Mouse (Mus musculus) spleen, postnatal 36 days (tissue): ENCODE measurements around the gene Trpm3.

ENCODE experiments used
- DNase-seq, 2 experiments: peaks; one replicate each; pipeline ENCODE4 v3.0.0; 2022; ENCODE audit warnings: low spot score in 2 of 2, mixed read lengths in 1 of 2

Trpm3 gene

DNA sequence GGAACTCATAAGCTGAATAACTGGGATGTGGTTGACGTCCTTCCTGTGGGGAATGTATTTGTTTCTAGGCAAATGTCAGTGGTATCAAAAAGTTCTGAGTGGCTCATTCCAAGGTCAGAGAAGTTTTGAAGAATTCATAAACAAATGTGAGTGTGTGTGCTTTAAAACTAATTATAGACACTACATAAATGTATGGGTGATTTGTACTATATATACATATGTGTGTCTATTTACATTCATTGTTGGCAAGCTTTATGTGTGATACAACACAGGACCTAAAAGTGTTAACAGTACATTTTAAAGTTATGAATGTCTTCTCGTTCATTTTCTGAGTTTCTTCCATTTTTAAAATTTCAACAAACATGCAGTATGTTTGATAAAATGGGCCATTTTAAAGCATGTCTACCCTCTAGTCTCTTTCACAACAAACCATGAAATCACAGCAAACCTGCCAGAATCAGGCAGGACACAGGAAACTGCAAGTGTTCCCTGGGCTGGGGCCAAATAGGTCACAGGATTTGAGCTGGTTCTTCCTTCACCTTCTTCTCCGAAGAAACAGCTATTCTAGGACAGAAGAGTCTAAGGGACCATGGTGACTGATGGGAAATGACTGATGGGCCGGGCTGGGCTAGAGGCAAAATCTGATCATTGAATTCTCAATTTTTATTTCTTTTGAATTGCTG lies 334.3 kb downstream of the Trpm3 start:
- DNase-seq, result no peak

DNA sequence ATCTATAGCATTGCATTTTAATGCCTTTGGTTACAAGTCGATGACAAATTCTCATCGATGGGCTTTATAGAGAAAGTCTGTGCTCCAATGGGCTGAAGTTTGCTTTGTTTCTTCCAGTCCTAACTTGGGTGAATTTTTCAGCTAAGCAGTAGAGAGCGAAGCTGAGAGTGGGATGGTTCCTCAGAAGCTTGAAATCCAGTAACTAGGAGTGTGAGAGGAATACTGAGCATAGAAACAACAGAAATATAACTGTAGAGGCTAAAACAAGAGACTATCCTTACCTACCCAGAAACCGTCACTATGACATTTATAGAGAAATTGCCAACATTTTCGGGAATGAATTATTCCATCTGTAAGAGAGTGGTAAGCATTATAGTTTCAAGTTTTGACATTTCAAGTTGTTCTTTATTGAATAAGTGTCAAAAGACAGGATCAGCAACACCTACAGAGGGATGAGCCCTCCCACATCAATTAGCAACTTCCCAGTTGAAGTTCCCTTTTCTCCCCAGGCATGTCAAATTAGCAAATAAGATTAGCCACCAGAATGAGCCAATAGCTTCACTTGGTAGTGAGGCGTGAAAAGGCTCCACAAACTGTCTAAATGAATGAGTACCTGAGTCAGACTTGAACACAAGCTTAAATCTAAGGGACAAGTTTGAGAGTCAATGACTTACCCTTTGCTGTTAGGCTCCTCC lies 339.6 kb downstream of the Trpm3 start:
- DNase-seq, result no peak

DNA sequence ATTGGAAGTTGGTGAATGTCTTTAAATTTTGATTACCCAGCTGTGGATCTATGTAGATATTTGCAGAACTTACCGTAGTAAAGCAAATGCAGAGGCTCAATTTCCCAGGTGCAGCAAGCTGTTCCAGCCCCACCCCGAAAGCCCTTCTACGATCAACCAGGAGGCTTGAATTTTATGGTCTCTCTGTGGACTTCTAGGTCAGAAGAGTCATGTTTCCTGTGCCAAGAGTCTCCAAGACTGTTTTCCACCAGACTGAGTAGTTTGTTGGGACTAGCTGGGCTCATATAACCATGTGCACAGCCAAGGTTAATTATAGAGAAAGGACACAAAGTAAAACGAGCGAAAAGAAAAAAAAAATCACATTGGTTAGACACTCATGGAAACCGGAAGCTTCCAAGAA lies 364.6 kb downstream of the Trpm3 start:
- no peak for DNase-seq

DNA sequence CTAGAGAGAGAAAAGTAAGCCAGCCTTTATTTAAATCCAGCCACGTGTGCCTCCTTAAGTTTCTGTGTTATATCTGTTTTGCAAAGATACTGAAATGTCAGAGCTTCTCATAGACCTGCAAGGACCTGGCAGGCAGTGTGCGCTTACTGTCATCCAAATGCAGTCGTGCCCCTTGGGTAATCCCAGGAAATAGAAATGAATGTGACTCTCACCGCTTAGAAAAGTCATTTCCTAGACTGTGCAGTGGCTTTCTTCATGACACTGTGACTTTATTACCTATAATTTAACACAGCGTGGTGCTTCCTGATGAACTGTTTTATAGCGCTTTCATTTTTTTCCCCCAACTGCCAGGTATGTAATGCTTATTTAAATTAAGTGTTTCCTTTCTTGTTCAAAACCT lies 379.7 kb downstream of the Trpm3 start:
- no peak for DNase-seq

DNA sequence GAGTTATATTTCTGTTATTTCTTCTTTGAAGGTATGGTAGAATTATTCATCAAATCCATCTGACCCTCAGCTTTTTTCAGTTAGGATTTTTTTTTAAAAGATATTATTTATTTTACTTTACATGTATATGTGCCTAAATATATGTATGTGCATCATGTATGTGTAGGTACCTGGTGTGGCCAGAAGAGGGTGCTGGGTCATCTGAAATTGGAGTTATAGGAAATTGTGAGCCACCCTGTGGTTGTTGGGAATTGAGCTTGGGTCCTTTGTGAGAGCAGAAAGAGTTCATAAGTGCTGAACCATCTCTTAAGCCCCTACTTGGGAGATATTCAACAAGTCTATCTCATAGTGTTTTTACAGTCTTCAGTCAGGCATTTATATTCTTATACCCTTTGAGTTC lies 389.1 kb downstream of the Trpm3 start:
- no peak for DNase-seq

DNA sequence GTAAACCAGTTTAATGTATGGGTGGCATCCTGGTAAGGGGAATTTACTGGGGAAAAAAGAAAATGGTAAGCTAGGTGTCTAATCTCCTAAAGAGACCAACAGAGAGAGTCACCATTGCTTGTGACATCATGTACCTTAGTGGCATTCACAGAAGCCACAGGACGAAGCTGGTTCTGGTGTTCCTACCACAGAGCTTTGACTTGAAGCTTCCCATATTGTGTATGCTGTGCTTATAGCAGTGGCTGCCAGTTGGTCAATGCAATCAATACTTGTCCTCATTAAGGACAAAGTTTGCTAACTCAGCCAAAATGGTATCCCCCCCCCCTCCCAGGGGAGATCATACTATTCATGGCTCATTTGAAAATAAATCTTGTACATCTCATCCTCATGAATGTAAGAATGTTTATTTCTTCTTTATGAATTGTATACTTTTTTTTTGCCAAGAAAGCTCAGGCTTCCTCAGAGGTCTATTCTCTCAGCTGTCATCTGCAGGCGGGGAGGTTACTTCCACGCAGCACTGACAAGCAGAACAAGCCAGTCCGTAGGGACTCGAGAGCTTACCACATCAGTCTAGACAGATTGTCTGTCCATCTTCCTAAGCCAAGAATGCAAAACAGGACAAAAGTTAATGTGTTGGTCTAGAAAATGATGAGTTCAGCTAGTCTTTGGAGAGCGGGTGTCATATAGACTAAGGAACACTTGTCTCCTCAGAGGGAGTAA lies 404.3 kb downstream of the Trpm3 start:
- DNase-seq, result no peak

DNA sequence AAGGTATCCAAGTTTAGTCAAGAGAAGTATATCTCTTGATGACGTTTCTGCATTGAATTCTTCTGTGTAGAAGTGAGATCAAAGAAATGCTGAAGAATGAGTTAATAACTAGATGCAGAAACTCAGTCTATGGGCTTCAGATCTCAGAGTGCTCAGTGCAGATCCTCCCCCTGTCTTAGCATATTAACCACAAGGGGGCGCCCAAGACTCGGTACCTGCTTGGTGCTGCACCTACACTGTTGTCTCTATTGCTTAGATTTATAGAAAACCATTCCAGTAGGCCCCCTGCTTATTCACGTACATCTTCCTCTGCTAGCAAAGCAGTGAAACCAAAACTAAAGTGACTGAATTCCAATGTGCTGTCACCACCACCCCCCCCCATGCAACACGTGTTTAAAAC lies 413.3 kb downstream of the Trpm3 start:
- peak in 1 of 2 experiments; percentile 7 for DNase-seq

DNA sequence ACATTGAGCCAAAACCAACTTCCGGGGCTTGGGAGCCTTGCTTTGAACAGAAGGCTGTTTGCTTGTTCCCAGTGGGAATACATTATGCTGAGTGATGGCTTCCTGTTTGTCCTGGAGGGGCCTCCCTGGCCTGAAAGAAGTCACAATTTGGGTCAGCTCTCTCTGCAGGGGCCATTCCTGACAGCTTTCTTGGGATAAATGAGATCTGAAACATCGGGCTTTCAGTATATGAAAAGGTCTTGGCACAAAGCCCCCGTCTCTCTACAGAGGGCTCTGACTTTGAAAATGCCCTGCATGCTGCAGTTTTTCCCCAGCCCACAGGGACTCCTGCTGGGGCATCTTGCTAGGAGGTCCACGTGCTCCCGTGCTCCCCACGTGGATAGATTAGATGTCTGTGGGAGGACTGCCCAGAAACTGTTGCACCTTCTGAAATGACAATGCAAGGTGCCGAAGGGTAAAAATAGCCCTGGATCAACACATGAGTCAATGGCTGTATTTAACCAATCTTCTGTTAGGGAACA lies 415.6 kb downstream of the Trpm3 start:
- DNase-seq, result peak; percentile 2 to 7

DNA sequence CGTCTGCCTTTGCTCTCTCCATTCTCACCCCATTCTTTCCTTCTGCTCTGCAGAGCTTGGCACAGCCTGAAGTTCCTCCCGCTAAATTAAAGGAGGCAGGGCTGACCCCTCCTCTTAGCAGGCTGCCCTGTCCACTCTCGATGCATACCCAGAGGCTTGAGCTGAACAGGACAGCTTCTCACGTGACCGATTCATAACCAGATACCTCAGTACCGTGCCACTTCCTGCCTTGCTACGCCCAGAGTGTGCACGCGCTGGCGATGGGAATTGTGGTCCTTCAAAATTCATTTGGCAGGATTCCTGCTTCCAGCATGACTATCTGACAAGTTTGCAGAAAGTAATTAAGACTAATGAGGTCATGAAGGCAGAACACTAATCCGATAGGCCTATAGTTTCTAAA lies 433.6 kb downstream of the Trpm3 start:
- no peak for DNase-seq

DNA sequence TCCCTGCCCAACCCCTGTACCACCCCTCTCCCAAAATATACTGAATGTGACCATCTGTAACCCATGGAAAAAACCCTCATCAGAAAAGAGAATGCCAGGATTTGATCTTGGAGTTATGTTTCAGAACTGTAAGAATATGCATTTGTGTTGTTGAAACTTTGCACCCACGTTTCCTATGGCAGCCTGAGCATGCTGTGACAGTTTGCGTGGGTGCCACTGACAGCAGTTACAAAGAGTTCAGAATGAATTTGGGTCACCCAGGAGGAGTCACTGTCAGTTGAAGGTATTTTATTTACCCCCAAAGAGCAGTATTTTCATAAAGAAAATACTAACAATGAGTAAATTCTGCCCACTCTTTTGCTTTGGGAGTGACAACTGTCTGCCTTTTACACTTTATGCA lies 434.0 kb downstream of the Trpm3 start:
- DNase-seq, result no peak

DNA sequence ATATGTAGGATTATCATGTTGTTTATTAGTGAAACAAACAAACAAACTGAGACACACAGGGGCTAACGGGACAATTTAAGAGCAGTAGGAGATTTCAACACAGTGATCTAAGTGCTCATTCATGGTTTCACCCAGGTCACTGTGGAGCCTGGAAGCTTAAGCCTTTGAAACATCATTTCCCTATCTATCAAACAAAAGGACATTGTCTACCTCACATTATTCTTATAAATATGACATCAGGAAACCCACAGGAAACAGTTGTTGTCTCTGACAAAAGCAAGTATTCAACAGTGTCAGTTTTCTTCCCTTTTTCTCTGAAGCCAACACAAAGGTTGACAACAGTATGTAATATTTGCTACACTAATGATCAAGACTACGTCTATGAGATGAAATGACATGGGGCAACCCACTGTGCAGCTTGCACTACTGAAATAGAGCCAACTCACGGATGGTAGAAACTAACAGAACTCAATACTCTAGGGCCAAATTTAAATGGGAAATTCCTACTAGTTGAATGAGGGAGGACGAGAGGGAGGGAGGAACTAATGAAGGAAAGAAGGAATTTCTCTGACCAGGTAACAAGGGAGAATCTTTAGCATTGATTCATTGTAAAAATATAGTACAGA lies 443.4 kb downstream of the Trpm3 start:
- DNase-seq, result no peak

DNA sequence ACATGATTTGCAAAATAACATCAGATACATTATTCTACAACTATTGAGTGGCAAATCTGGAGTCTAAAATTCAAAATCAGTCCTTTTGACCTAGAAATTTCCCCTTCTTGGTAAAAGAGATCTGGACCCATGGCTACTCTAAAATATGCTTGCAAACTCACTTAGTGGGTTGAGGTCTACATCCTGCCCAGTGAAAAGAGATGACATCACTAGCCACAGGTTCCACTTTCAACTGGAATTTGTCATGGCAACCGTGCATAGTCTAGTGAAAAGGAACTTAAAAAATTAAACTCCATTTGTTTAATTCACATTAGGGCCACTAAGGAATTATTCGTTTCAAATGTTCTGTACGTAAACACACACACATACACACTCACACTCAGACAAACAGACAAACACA lies 455.6 kb downstream of the Trpm3 start:
- no peak for DNase-seq

DNA sequence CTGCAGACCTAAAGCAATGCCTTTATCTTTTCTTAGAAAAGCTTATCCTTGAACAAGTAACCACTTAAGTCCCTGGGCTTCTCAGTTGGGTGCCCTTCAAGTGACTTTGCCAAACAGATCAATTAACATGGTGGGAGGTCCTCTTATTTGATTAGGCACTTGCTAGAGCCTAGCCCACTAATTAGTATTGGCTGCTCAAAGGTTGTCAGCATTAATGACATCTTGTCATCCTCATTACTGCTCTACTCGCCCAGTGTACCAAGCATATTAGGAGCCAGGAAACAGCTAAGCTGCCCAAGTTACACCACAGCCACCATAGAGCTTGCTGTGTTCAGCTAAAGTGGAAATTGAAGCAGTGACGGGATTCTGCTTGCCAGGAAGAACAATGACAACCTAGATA lies 456.4 kb downstream of the Trpm3 start:
- DNase-seq, result no peak

DNA sequence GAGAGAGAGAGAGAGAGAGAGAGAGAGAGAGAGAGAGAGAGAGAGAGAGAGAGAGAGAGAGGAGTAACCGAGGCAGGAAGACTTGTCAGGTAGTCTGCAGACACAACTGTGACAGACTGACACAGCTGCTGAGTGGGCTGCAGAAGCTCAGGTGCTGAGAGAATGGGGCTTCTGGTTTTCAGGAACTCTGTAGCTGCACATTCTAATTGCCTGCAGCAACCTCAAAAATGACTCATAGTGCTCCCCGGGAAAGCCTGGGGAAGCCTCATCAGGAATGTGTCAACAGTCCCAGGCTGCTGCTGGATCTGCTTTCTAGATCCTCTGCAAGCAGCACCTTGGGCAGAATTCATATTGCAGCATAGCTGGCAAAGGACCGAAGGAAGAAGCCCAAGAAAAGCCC lies 457.9 kb downstream of the Trpm3 start:
- no peak for DNase-seq

DNA sequence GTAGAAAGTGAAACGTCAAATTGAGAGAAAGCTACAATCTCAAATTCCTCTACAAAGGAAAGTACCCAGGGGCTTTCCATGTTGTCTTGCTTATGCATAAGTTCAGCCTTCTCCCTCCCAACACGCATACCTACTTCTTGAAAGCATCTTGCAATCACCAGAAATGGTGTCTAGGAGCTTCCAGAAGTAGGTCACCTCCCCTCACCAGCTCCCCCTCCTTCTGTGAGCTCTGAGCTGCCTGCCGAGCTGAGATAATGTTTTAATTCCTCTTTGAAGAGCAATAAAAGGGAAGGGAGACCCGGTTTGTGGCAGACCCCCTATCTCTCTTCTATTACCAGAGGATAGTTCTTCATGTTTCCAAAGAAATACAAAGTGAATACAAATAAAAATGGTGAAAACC lies 465.5 kb downstream of the Trpm3 start:
- no peak for DNase-seq

DNA sequence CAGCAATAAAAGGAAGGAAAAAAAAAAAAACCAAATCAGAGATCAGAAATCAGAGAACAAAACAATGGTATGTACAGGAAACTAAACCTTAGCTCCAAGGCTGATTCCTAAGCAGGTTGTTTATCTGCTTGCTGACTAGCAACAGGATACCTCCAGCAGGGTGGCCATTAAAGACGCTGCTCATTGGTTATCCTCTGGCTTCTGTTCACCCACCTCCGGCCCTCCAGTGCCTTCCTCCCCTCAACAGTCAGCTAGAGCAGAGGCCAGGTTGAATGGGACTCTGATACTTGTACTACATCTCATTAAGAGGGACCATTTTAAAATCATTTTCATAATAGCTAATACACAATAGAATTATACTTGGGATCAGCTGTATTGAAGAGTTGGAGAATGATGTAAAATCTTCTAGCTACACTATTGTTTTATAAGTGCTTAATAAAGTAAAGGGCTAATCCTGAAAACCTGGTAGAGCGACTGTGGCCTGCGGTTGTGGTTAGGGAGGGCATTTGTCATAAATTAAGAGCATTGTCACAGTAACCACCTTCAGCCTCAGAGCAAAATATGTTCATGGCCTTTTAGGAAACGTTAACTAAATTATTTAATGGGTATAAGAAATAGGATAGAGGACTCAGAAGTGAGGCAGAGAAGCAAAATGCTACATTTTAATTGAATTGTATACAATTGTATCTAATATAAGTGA lies 469.3 kb downstream of the Trpm3 start:
- no peak for DNase-seq

DNA sequence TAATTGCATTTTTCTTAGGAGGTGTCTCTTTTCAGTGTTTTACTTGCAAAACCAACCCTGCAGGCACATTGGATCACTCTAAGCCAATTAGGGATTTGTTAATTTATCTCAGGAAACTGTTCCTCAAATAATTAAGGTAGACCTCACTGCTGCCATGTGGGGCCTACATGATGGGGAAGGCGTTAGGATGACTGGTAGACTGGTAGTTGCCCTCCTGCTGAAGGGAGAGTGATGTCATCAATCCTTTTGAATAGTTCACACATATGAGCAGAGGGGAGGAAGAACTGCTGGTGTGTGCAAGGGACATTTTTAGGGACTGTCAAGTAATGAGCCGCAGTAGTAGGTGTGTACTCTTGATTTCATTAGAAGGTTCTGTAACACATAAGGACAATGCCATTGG lies 472.8 kb downstream of the Trpm3 start:
- no peak for DNase-seq

DNA sequence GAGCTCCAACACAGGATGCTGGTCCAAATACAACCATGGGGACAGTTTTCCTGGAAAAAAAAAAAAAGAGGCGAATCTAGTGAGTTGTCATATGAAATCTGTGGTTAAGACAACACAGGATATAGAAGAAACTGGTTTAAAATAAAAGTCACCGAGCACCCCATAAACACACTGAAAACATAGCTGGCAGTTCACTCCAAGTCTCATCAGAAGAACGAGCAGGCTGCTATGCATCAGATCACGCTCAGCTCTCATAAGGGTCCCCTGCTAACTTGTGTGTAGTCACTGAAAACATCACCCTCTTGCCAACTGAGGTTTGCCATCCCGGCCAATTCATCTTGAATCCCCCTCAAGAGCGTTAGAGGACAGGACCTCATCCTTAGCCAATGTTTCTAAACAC lies 476.5 kb downstream of the Trpm3 start:
- DNase-seq, result no peak

DNA sequence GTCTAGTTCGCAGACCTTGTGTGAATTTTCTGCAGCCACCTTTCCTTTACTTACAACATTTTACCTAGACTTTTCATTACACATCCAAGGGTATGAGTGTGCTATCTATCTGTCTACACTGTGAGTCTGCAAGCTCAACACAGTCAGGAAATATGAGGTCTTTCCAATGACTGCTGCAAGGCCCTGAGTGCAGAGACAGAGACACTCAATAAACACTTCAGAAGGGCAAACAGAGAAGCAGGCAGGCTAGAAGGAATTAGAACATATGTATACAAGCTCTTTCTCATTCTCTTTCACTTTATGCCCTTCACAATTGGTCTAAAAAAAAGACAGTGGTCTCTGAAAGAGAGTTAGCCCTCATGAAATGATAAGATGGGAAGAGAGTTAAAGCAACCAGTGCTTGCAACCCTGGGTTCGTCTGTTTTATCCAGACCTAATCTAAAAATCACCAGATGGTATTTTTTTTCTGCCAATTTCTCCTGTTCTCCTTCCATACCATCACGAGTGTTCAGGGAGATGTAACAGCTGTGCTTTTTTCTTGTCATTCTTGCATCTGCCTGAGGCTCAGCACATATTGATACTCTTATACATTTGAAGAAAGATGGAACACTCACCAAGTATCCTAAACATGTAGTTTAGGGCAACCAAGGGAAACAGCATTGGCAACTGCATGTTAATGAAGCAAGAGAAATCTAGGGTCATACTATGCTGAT lies 486.1 kb downstream of the Trpm3 start:
- DNase-seq, result no peak

DNA sequence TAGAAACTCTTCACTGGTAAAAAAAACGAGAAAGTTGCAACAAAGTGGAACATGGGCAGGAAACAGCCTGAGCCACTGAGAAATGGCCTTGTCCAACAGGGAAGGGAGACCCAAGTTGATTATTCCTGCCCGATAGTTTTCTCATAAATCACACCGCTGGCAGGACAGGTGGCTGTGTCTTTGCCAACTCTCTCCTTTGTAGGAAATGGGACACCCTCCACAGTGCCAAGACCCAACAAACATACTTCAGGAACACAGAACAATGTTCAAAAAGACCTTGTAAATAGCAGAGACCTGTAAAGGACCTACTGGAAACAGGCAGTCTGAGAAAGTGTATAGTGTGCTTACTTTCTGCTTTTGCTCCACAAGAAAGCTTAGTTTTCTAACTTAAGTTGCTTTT lies 490.0 kb downstream of the Trpm3 start:
- no peak for DNase-seq

DNA sequence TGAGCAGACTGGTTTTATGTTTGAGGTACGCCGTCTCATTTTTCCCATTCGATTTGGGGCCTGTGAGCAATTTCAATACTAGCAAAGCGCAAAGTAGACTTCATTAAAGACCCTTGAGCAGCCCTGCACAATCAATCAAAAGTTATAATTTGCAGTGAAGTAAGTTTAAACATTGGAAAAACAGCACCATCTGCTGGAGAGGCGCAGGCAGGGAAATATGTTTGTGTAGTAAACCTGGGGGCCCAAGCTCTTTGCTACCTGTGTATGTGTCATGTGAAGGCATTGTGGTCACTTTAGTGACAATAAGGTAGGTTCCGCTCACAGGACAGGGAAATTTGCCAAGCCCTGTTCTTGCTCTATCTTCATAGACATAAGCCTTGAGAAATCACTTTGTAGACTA lies 492.5 kb downstream of the Trpm3 start:
- no peak for DNase-seq
